Mouse (Mus musculus): ENCODE results near the gene Plod2. TPM values are rescaled to one million over a fixed set of nuclear protein-coding genes. Genes with fewer than 3 reads are reported as not detected.

Plod2 gene
- total RNA-seq, 2 experiments from 2014 or later = 4.0 to 4.4 TPM

GRCm38 (mm10) chr9:92601551-92601950, 59.5 kb downstream of the Plod2 start:
- no peak for DNase-seq

- no peak for DNase-seq
Measured at GRCm38 (mm10) chr9:92603541-92603940, 61.5 kb downstream of the Plod2 start.

- DNase-seq = no peak
Measured at GRCm38 (mm10) chr9:92610628-92611267, 68.7 kb downstream of the Plod2 start.

- DNase-seq = no peak
Measured at GRCm38 (mm10) chr9:92612641-92613040, 70.6 kb downstream of the Plod2 start.

- no peak for DNase-seq
Measured at GRCm38 (mm10) chr9:92613206-92613605, 71.2 kb downstream of the Plod2 start.

GRCm38 (mm10) chr9:92616418-92616817, 74.4 kb downstream of the Plod2 start:
- no peak for DNase-seq

- no peak for DNase-seq
Measured at GRCm38 (mm10) chr9:92617376-92617775, 75.4 kb downstream of the Plod2 start.

- DNase-seq = no peak
Measured at GRCm38 (mm10) chr9:92620088-92620487, 78.1 kb downstream of the Plod2 start.

- no peak for DNase-seq
Measured at GRCm38 (mm10) chr9:92621246-92621645, 79.2 kb downstream of the Plod2 start.

GRCm38 (mm10) chr9:92621878-92622282, 79.9 kb downstream of the Plod2 start:
- DNase-seq = no peak

GRCm38 (mm10) chr9:92634792-92635191, 92.8 kb downstream of the Plod2 start:
- no peak for DNase-seq

- no peak for DNase-seq
Measured at GRCm38 (mm10) chr9:92639200-92639897, 97.3 kb downstream of the Plod2 start.

- DNase-seq = no peak
Measured at GRCm38 (mm10) chr9:92641717-92642116, 99.7 kb downstream of the Plod2 start.

Other genes starting within 250 kb of the Plod2 start
- not detected for gene 1700057G04Rik, start 232.8 kb upstream of the Plod2 start, total RNA-seq (2021)
- gene Plscr4, start 84.8 kb upstream of the Plod2 start, total RNA-seq (2021) = 1 to 10 TPM; 3.1 to 3.7 TPM